Comparison of ENCODE assay signal across 8 mouse cellular contexts in genomic region chr3:58727012-58727411, GRCm38 (mm10). TPM values are rescaled to one million over a fixed set of nuclear protein-coding genes. Genes with fewer than 3 reads are reported as not detected.
A peak's percentile ranks its signal among the peaks of the same experiment; 100 is the strongest.
DNase-seq lines count a peak whose midpoint lies in the region; ATAC-seq and TF ChIP-seq lines count a peak whose summit lies in the region.

No protein-coding gene starts in this region.

- WGBS in heart, adult 2 months, result 40% methylated on average over 3 of the region's 3 CpGs
- 36% methylated on average over 3 of the region's 3 CpGs for WGBS in heart, embryonic 11.5 days (ENCODE audit: insufficient replicate concordance)

- no peaks in the 10 kb centered on the region for H3K27me3 ChIP-seq in heart, adult 2 months (ENCODE audit: control insufficient read depth, insufficient read depth, low read length)
- H3K27me3 ChIP-seq in heart, embryonic 11.5 days (ENCODE audit: control insufficient read depth, insufficient read depth, low read length), result no peaks in the 10 kb centered on the region

- H3K36me3 ChIP-seq in heart, adult 2 months (ENCODE audit: control insufficient read depth, insufficient read depth, low read length), result no peaks in the 10 kb centered on the region
- H3K36me3 ChIP-seq in heart, embryonic 11.5 days (ENCODE audit: control insufficient read depth, insufficient read depth, low read length), result no peaks in the 10 kb centered on the region

- H3K4me2 ChIP-seq in heart, embryonic 11.5 days, result no peak overlapping the region

- no peak overlapping the region for H3K9ac ChIP-seq in heart, adult 2 months (ENCODE audit: low read depth, low read length)
- H3K9ac ChIP-seq in heart, embryonic 11.5 days (ENCODE audit: low read depth, low read length), result no peak overlapping the region

- no peaks in the 10 kb centered on the region for H3K79me2 ChIP-seq in heart, adult 2 months (replicated peaks; ENCODE audit: control insufficient read depth, insufficient read depth, low read length)

- no peak overlapping the region for H3K4me3 ChIP-seq in heart, adult 2 months
- H3K4me3 ChIP-seq in heart, embryonic 11.5 days (ENCODE audit: low read depth, low read length), result no peak overlapping the region

- TF ChIP-seq EP300 in heart, adult 2 months (IDR thresholded peaks at IDR 0.05; ENCODE audit: insufficient read depth, low read depth, low read length), result no peak

- TF ChIP-seq CTCF in heart, adult 2 months (IDR thresholded peaks at IDR 0.05), result peak; percentile 61

- no peaks in the 10 kb centered on the region for H3K9me3 ChIP-seq in heart, embryonic 11.5 days (replicated peaks; ENCODE audit: control insufficient read depth, low read length)

- ATAC-seq in heart, embryonic 11.5 days (replicated peaks; ENCODE audit: insufficient number of reproducible peaks, low FRiP score, low TSS enrichment), result no peak

- DNase-seq in heart, adult 2 months, result no peak
- peak; percentile 7 for DNase-seq in urinary bladder, postnatal 14 days (ENCODE audit: low spot score)
- DNase-seq in urinary bladder, adult 18-20 months (ENCODE audit: low spot score in 2 of 2), result no peak
- DNase-seq in embryo, embryonic 10.5 days (ENCODE audit: low spot score), result peak; percentile 73
- DNase-seq in layer of hippocampus, postnatal 36 days, result peak; percentile 18 to 21
- DNase-seq in ovary, postnatal 10 days (ENCODE audit: low spot score), result peak; percentile 5
- no peak for DNase-seq in adipocyte (ENCODE audit: low spot score)

- intact Hi-C loops in heart, adult 2 months (cut with DNase I), result loop anchor here (5.0 kb wide), 1 partner anchor 55 kb away; no protein-coding TSS in a partner anchor

- no peak overlapping the region for H3K27ac ChIP-seq in heart, adult 2 months
- no peak overlapping the region for H3K27ac ChIP-seq in heart, embryonic 11.5 days (ENCODE audit: low read depth, low read length)

- no peak for TF ChIP-seq POLR2A in heart, adult 2 months (IDR thresholded peaks at IDR 0.05; ENCODE audit: insufficient read depth, low read depth, low read length)

- no peaks in the 10 kb centered on the region for H3K4me1 ChIP-seq in heart, adult 2 months (ENCODE audit: control insufficient read depth, insufficient read depth, low read length)
- no peaks in the 10 kb centered on the region for H3K4me1 ChIP-seq in heart, embryonic 11.5 days (ENCODE audit: control insufficient read depth, insufficient read depth, low read length)

RNA-seq across cellular contexts. Expression of gene Siah2, which starts 34.8 kb away (rescaled TPM):
- total RNA-seq in heart, adult 2 months (2021), result 10 to 100 TPM in 1 of 2 experiments, 1 to 10 TPM in 1; 8.8 to 10.9 TPM
- polyA plus RNA-seq in heart, adult 2 months (2012; rRNA removed), result 9.0 and 12.7 TPM in 2 replicates
- polyA plus RNA-seq in heart, embryonic 11.5 days (2014; fragmentation: Nextera tagmentation; extraction: Ambion mirVana), result 5.4 TPM in 2 replicates
- 10 to 100 TPM; 18.0 to 20.7 TPM for total RNA-seq in layer of hippocampus, postnatal 36 days (2021)

Comparison
In these comparisons a context has a peak if more than half of its experiments do, and no peak if none do; other contexts are left out.
1. DNase-seq: peak in urinary bladder, postnatal 14 days (single experiment), embryo, embryonic 10.5 days (single experiment), layer of hippocampus, postnatal 36 days (2 of 2) and ovary, postnatal 10 days (single experiment); none in heart, adult 2 months (0 of 2), urinary bladder, adult 18-20 months (0 of 2) and adipocyte (single experiment).